Mouse (Mus musculus): ENCODE data around the gene Ppp4r4. TPM values are rescaled to one million over a fixed set of nuclear protein-coding genes. Genes with fewer than 3 reads are reported as not detected.
"Not testable (repeated sequence)": the region's sequence is repeated elsewhere in the genome, so short reads cannot be mapped to it uniquely, and the experiment has no call there.

Ppp4r4 gene
- polyA plus RNA-seq, 1 experiment from 2014 or later: 2.2 TPM

- not testable (repeated sequence) for H3K27me3 ChIP-seq (replicated peaks; ENCODE audit: control insufficient read depth, insufficient read depth, low read length); H3K36me3 ChIP-seq (ENCODE audit: control insufficient read depth, insufficient read depth, low read length); H3K9me3 ChIP-seq (replicated peaks; ENCODE audit: control insufficient read depth, low read length); ATAC-seq; DNase-seq (ENCODE audit: low spot score); H3K4me2 ChIP-seq (ENCODE audit: low read length); H3K4me1 ChIP-seq (ENCODE audit: control insufficient read depth, insufficient read depth, low read length); H3K9ac ChIP-seq (ENCODE audit: low read length); H3K4me3 ChIP-seq (ENCODE audit: low read depth, low read length); H3K27ac ChIP-seq (ENCODE audit: low read depth, low read length)
- 93% methylated on average over 6 of the region's 6 CpGs for WGBS
Measured at GRCm38 (mm10) chr12:103578148-103578547, 46.1 kb downstream of the Ppp4r4 start.

GRCm38 (mm10) chr12:103583771-103584170 lies 51.7 kb downstream of the Ppp4r4 start:
- 89% methylated on average over 8 of the region's 8 CpGs for WGBS
- no peak overlapping the region for H3K9ac ChIP-seq (ENCODE audit: low read length)
- H3K27ac ChIP-seq (ENCODE audit: low read depth, low read length): no peak overlapping the region
- no peaks in the 10 kb centered on the region for H3K27me3 ChIP-seq (replicated peaks; ENCODE audit: control insufficient read depth, insufficient read depth, low read length)
- no peaks in the 10 kb centered on the region for H3K36me3 ChIP-seq (ENCODE audit: control insufficient read depth, insufficient read depth, low read length)
- DNase-seq (ENCODE audit: low spot score) (no peak), ATAC-seq (no peak)
- no peaks in the 10 kb centered on the region for H3K4me1 ChIP-seq (ENCODE audit: control insufficient read depth, insufficient read depth, low read length)
- H3K9me3 ChIP-seq (replicated peaks; ENCODE audit: control insufficient read depth, low read length): no peaks in the 10 kb centered on the region
- no peak overlapping the region for H3K4me3 ChIP-seq (ENCODE audit: low read depth, low read length)
- H3K4me2 ChIP-seq (ENCODE audit: low read length): no peak overlapping the region

- no peaks in the 10 kb centered on the region for H3K4me1 ChIP-seq (ENCODE audit: control insufficient read depth, insufficient read depth, low read length)
- H3K4me3 ChIP-seq (ENCODE audit: low read depth, low read length): no peak overlapping the region
- H3K9ac ChIP-seq (ENCODE audit: low read length): no peak overlapping the region
- no peaks in the 10 kb centered on the region for H3K36me3 ChIP-seq (ENCODE audit: control insufficient read depth, insufficient read depth, low read length)
- ATAC-seq (no peak), DNase-seq (ENCODE audit: low spot score) (no peak)
- H3K4me2 ChIP-seq (ENCODE audit: low read length): no peak overlapping the region
- 73% methylated on average over 2 of the region's 2 CpGs for WGBS
- H3K27ac ChIP-seq (ENCODE audit: low read depth, low read length): no peak overlapping the region
- no peaks in the 10 kb centered on the region for H3K27me3 ChIP-seq (replicated peaks; ENCODE audit: control insufficient read depth, insufficient read depth, low read length)
- H3K9me3 ChIP-seq (replicated peaks; ENCODE audit: control insufficient read depth, low read length): no peaks in the 10 kb centered on the region
Measured at GRCm38 (mm10) chr12:103598411-103598810, 66.3 kb downstream of the Ppp4r4 start.

GRCm38 (mm10) chr12:103600364-103600763 lies 68.3 kb downstream of the Ppp4r4 start:
- no peaks in the 10 kb centered on the region for H3K9me3 ChIP-seq (replicated peaks; ENCODE audit: control insufficient read depth, low read length)
- no peaks in the 10 kb centered on the region for H3K27me3 ChIP-seq (replicated peaks; ENCODE audit: control insufficient read depth, insufficient read depth, low read length)
- no peaks in the 10 kb centered on the region for H3K4me1 ChIP-seq (ENCODE audit: control insufficient read depth, insufficient read depth, low read length)
- no peak overlapping the region for H3K9ac ChIP-seq (ENCODE audit: low read length)
- no peak overlapping the region for H3K4me3 ChIP-seq (ENCODE audit: low read depth, low read length)
- 19% methylated on average over 3 of the region's 3 CpGs for WGBS
- H3K36me3 ChIP-seq (ENCODE audit: control insufficient read depth, insufficient read depth, low read length): no peaks in the 10 kb centered on the region
- no peak overlapping the region for H3K4me2 ChIP-seq (ENCODE audit: low read length)
- H3K27ac ChIP-seq (ENCODE audit: low read depth, low read length): no peak overlapping the region
- ATAC-seq: no peak
- DNase-seq (ENCODE audit: low spot score): no peak

GRCm38 (mm10) chr12:103601839-103602238 lies 69.8 kb downstream of the Ppp4r4 start:
- H3K4me3 ChIP-seq (ENCODE audit: low read depth, low read length): no peak overlapping the region
- DNase-seq (ENCODE audit: low spot score): no peak
- ATAC-seq: no peak

GRCm38 (mm10) chr12:103615141-103615540 lies 83.1 kb downstream of the Ppp4r4 start:
- no peak for DNase-seq (ENCODE audit: low spot score)
- ATAC-seq: no peak
- Histone ChIP-seq H3K36me3 (ENCODE audit: control insufficient read depth, insufficient read depth, low read length) (no peaks in the 10 kb centered on the region), H3K27ac (ENCODE audit: low read depth, low read length) (no peak overlapping the region), H3K4me2 (ENCODE audit: low read length) (no peak overlapping the region), H3K9me3 (replicated peaks; ENCODE audit: control insufficient read depth, low read length) (no peaks in the 10 kb centered on the region), H3K27me3 (replicated peaks; ENCODE audit: control insufficient read depth, insufficient read depth, low read length) (no peaks in the 10 kb centered on the region), H3K9ac (ENCODE audit: low read length) (no peak overlapping the region), H3K4me1 (ENCODE audit: control insufficient read depth, insufficient read depth, low read length) (no peaks in the 10 kb centered on the region), H3K4me3 (ENCODE audit: low read depth, low read length) (no peak overlapping the region)
- 93% methylated on average over 1 of the region's 1 CpGs for WGBS

More at GRCm38 (mm10) chr12:103601839-103602238, 69.8 kb downstream of the Ppp4r4 start:
- Histone ChIP-seq H3K9me3 (replicated peaks; ENCODE audit: control insufficient read depth, low read length) (no peaks in the 10 kb centered on the region), H3K9ac (ENCODE audit: low read length) (no peak overlapping the region), H3K27ac (ENCODE audit: low read depth, low read length) (no peak overlapping the region), H3K27me3 (replicated peaks; ENCODE audit: control insufficient read depth, insufficient read depth, low read length) (no peaks in the 10 kb centered on the region), H3K4me1 (ENCODE audit: control insufficient read depth, insufficient read depth, low read length) (no peaks in the 10 kb centered on the region), H3K4me2 (ENCODE audit: low read length) (no peak overlapping the region), H3K36me3 (ENCODE audit: control insufficient read depth, insufficient read depth, low read length) (no peaks in the 10 kb centered on the region)
- WGBS: 81% methylated on average over 3 of the region's 3 CpGs

- Histone ChIP-seq H3K4me2 (ENCODE audit: low read length) (no peak overlapping the region), H3K4me1 (ENCODE audit: control insufficient read depth, insufficient read depth, low read length) (no peaks in the 10 kb centered on the region), H3K27ac (ENCODE audit: low read depth, low read length) (no peak overlapping the region), H3K36me3 (ENCODE audit: control insufficient read depth, insufficient read depth, low read length) (no peaks in the 10 kb centered on the region), H3K27me3 (replicated peaks; ENCODE audit: control insufficient read depth, insufficient read depth, low read length) (no peaks in the 10 kb centered on the region), H3K9ac (ENCODE audit: low read length) (no peak overlapping the region), H3K9me3 (replicated peaks; ENCODE audit: control insufficient read depth, low read length) (no peaks in the 10 kb centered on the region), H3K4me3 (ENCODE audit: low read depth, low read length) (no peak overlapping the region)
- 85% methylated on average over 4 of the region's 4 CpGs for WGBS
- DNase-seq (ENCODE audit: low spot score) (no peak), ATAC-seq (no peak)
Measured at GRCm38 (mm10) chr12:103615734-103616133, 83.7 kb downstream of the Ppp4r4 start.

- WGBS: 92% methylated on average over 10 of the region's 10 CpGs
Measured at GRCm38 (mm10) chr12:103616860-103617261, 84.8 kb downstream of the Ppp4r4 start.

GRCm38 (mm10) chr12:103631203-103631612 lies 99.1 kb downstream of the Ppp4r4 start, which contains the start of gene Serpina10:
Serpina10 (minus strand) TSS chr12:103631444.
- H3K4me1 ChIP-seq (ENCODE audit: control insufficient read depth, insufficient read depth, low read length): no peaks in the 10 kb centered on the region
- ATAC-seq (no peak), DNase-seq (ENCODE audit: low spot score) (no peak)
- H3K36me3 ChIP-seq (ENCODE audit: control insufficient read depth, insufficient read depth, low read length): no peaks in the 10 kb centered on the region
- H3K27ac ChIP-seq (ENCODE audit: low read depth, low read length): no peak within 1 kb of the TSS
- no peak within 1 kb of the TSS for H3K4me3 ChIP-seq (ENCODE audit: low read depth, low read length)
- WGBS: 74% methylated on average over 3 of the region's 3 CpGs
- H3K4me2 ChIP-seq (ENCODE audit: low read length): no peak within 1 kb of the TSS
- no peak within 1 kb of the TSS for H3K9ac ChIP-seq (ENCODE audit: low read length)
- H3K27me3 ChIP-seq (replicated peaks; ENCODE audit: control insufficient read depth, insufficient read depth, low read length): no peaks in the 10 kb centered on the region
- H3K9me3 ChIP-seq (replicated peaks; ENCODE audit: control insufficient read depth, low read length): no peaks in the 10 kb centered on the region

More at GRCm38 (mm10) chr12:103616860-103617261, 84.8 kb downstream of the Ppp4r4 start:
- no peak overlapping the region for H3K9ac ChIP-seq (ENCODE audit: low read length)
- no peaks in the 10 kb centered on the region for H3K36me3 ChIP-seq (ENCODE audit: control insufficient read depth, insufficient read depth, low read length)
- H3K27ac ChIP-seq (ENCODE audit: low read depth, low read length): no peak overlapping the region
- no peak overlapping the region for H3K4me3 ChIP-seq (ENCODE audit: low read depth, low read length)
- DNase-seq (ENCODE audit: low spot score) (no peak), ATAC-seq (no peak)
- H3K4me1 ChIP-seq (ENCODE audit: control insufficient read depth, insufficient read depth, low read length): no peaks in the 10 kb centered on the region
- no peak overlapping the region for H3K4me2 ChIP-seq (ENCODE audit: low read length)
- H3K27me3 ChIP-seq (replicated peaks; ENCODE audit: control insufficient read depth, insufficient read depth, low read length): no peaks in the 10 kb centered on the region
- H3K9me3 ChIP-seq (replicated peaks; ENCODE audit: control insufficient read depth, low read length): no peaks in the 10 kb centered on the region
